Mouse (Mus musculus) C2C12 (cell line): ENCODE measurements around the gene Rnf144a. TPM values are rescaled to one million over a fixed set of nuclear protein-coding genes. Genes with fewer than 3 reads are reported as not detected.

Experiments used
- H3K27me3 ChIP-seq: one replicate; pipeline ENCODE4 v1.6.1; 2011; ENCODE audit not compliant: control insufficient read depth, insufficient read depth, insufficient read length
- H3K36me3 ChIP-seq: one replicate; pipeline ENCODE4 v1.6.1; 2011; ENCODE audit not compliant: control insufficient read depth, insufficient read depth
- H3K4me3 ChIP-seq: one replicate; pipeline ENCODE4 v1.5.1; 2011; ENCODE audit warnings: mild to moderate bottlenecking, control low read depth; ENCODE audit not compliant: poor library complexity, insufficient read depth, severe bottlenecking
- H3K79me2 ChIP-seq: one replicate; pipeline ENCODE4 v1.6.1; 2011; ENCODE audit not compliant: control insufficient read depth, insufficient read depth
- H3K79me3 ChIP-seq: one replicate; pipeline ENCODE4 v1.6.1; 2011; ENCODE audit warnings: low read depth, control low read depth
- H3ac ChIP-seq: one replicate; pipeline ENCODE3; 2011; ENCODE audit warnings: low read depth; ENCODE audit not compliant: control insufficient read depth, insufficient read length
- CEBPB ChIP-seq: IDR thresholded peaks from one replicate; pipeline ENCODE4 v1.6.1; 2011; ENCODE audit warnings: low read depth, mild to moderate bottlenecking, control low read depth, moderate library complexity
- CTCF ChIP-seq: IDR thresholded peaks from one replicate; pipeline ENCODE4 v1.5.1; 2011; ENCODE audit not compliant: control insufficient read depth, insufficient read depth, insufficient read length
- FOSL1 ChIP-seq: IDR thresholded peaks from one replicate; pipeline ENCODE4 v1.8.0; 2011; ENCODE audit warnings: mild to moderate bottlenecking, low read length; ENCODE audit not compliant: poor library complexity, insufficient read depth, severe bottlenecking
- MAX ChIP-seq: IDR thresholded peaks from one replicate; pipeline ENCODE4 v1.6.1; 2011; ENCODE audit warnings: mild to moderate bottlenecking, control low read depth
- MYOD1 ChIP-seq: IDR thresholded peaks from one replicate; pipeline ENCODE4 v1.6.1; 2011; ENCODE audit warnings: low read depth; ENCODE audit not compliant: control insufficient read depth, insufficient read length
- MYOG ChIP-seq: IDR thresholded peaks from one replicate; pipeline ENCODE4 v1.6.1; 2011; ENCODE audit not compliant: control insufficient read depth, insufficient read length; ENCODE audit errors: extremely low read depth
- USF1 ChIP-seq: IDR thresholded peaks from one replicate; pipeline ENCODE4 v1.6.1; 2011; ENCODE audit warnings: low read depth, mild to moderate bottlenecking, control low read depth, moderate library complexity
- polyA plus RNA-seq: library from polyadenylated mRNA; unstranded; fragments of >200 nt; fragmentation: generic; extraction: Trizol; gene quantifications from one replicate; pipeline ENCODE4 v1.2.1, GENCODE M21; 2012; ENCODE audit warnings: missing spikeins

Rnf144a gene
- polyA plus RNA-seq, 1 experiment: not detected

GRCm38 (mm10) chr12:26386947-26387346 is 28.1 kb downstream of the Rnf144a start:
- no peak for TF ChIP-seq CTCF
- Histone ChIP-seq H3K4me3 (no peak overlapping the region), H3K79me2 (no peaks in the 10 kb centered on the region), H3K27me3 (no peaks in the 10 kb centered on the region), H3K36me3 (no peaks in the 10 kb centered on the region), H3K79me3 (no peaks in the 10 kb centered on the region), H3ac (no peak overlapping the region)

DNA sequence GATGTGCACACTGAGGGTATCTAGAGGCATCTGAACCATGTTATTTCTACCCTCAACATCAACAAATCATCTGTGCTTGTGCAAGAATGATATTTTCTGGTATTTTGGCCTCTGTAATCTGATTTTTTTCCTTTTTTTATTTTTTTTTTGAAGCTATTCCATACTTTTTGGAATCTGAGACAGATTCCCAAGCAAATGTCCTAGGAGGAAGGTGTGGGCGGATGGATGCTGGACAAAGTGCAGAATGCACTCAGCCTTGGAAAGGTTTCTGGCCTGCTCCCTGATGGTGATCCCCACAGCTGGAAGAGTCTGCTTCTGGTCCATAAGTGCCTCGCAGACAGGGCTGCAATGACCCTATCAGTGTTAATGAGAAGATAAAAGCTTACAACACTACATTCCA is 28.9 kb downstream of the Rnf144a start:
- Histone ChIP-seq H3ac (no peak overlapping the region), H3K27me3 (no peaks in the 10 kb centered on the region), H3K79me2 (no peaks in the 10 kb centered on the region), H3K36me3 (no peaks in the 10 kb centered on the region), H3K4me3 (no peak overlapping the region), H3K79me3 (no peaks in the 10 kb centered on the region)
- TF ChIP-seq MYOD1 (no peak), FOSL1 (no peak), MAX (no peak), USF1 (no peak), CTCF (no peak), MYOG (no peak), CEBPB (no peak)

- Histone ChIP-seq H3K27me3 (no peaks in the 10 kb centered on the region), H3K36me3 (no peaks in the 10 kb centered on the region), H3K4me3 (no peak overlapping the region), H3ac (no peak overlapping the region), H3K79me2 (no peaks in the 10 kb centered on the region), H3K79me3 (no peaks in the 10 kb centered on the region)
- TF ChIP-seq CEBPB: no peak
- TF ChIP-seq CTCF: no peak
- TF ChIP-seq MAX: no peak
- no peak for TF ChIP-seq FOSL1
- TF ChIP-seq MYOD1: no peak
- TF ChIP-seq USF1: no peak
- no peak for TF ChIP-seq MYOG
Measured at GRCm38 (mm10) chr12:26385735-26386134, 29.3 kb downstream of the Rnf144a start.

DNA sequence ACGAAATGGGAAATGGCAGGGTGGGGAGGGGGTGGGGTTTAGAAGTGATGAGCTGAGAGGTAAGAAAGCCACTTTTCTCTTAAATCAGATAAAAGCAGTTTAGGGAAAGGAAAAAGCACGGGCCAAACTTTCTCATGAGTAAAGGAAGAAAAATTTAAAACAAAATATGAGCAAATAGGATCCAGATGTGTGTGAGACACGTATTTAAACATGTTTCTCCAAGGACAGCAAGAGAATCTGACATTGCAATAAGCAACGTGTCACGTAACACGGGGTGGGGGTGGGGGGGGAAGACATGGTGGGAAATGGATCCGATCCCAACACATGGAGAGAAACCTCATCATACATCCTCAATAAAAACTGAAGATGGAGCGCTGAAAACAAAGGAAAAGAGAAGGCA is 33.3 kb downstream of the Rnf144a start:
- TF ChIP-seq MYOD1 (no peak), MYOG (no peak), CEBPB (no peak), CTCF (no peak), FOSL1 (no peak), MAX (no peak), USF1 (no peak)
- Histone ChIP-seq H3K36me3 (no peaks in the 10 kb centered on the region), H3K79me2 (no peaks in the 10 kb centered on the region), H3ac (no peak overlapping the region), H3K79me3 (no peaks in the 10 kb centered on the region), H3K4me3 (no peak overlapping the region), H3K27me3 (no peaks in the 10 kb centered on the region)

DNA sequence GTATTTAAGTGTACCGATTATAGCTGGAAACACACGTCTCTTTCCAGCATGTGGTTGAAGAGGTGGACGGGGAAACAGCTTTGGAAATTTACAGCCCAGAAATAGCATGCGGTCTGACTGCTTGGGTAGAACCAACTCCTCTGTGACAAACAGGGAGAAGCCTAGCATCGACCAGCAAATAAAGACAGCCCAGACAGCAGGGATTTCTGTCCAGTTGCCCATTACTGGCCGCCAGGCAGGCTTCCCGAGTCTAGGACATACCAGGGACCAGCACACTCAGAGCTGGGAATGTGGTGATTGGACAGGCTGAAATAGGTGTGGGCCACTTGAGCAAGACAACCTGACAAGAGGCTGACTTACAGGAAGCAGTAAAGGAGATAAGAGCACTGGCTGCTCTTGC is 35.3 kb downstream of the Rnf144a start:
- Histone ChIP-seq H3K36me3 (no peaks in the 10 kb centered on the region), H3K79me2 (no peaks in the 10 kb centered on the region), H3K79me3 (no peaks in the 10 kb centered on the region), H3K27me3 (no peaks in the 10 kb centered on the region), H3ac (no peak overlapping the region), H3K4me3 (no peak overlapping the region)
- TF ChIP-seq MYOD1: no peak
- TF ChIP-seq USF1: no peak
- no peak for TF ChIP-seq MAX
- TF ChIP-seq CEBPB: no peak
- no peak for TF ChIP-seq MYOG
- no peak for TF ChIP-seq FOSL1
- no peak for TF ChIP-seq CTCF

DNA sequence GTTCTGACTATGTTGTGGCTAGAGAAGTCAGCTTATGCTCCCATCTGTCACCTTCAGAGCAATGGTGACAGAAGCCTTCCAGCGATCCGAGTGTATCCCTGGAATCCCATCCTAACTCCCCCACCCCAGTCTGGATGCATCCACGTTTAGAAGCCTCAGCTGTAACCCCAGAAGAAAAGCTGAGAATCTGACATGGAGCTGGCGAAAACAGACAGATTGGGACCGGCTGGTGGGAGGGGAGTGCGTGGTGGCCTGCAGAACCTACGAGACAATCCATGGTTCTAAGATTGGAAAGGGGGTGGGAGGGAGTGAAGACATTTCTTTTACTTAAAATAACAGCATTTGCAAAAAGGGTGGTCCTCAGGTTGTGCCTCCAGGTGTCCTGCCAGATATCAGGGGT is 37.4 kb downstream of the Rnf144a start:
- no peak for TF ChIP-seq CEBPB
- Histone ChIP-seq H3K4me3 (no peak overlapping the region), H3K27me3 (no peaks in the 10 kb centered on the region), H3K79me3 (no peaks in the 10 kb centered on the region), H3K36me3 (no peaks in the 10 kb centered on the region), H3K79me2 (no peaks in the 10 kb centered on the region), H3ac (no peak overlapping the region)
